Mouse (Mus musculus) brain, adult 10 weeks (tissue): Measurements from ENCODE around the gene Armc7. TPM values are rescaled to one million over a fixed set of nuclear protein-coding genes. Genes with fewer than 3 reads are reported as not detected.

ENCODE experiments used
- polyA plus RNA-seq: library from polyadenylated mRNA; stranded (reverse); fragments of 350-450 nt; fragmentation: Illumina TruSeq; extraction: RNeasy Lipid Tissue Mini Kit (QIAGEN cat#74804); gene quantifications from one replicate; pipeline ENCODE4 v1.2.3, GENCODE M21; 2015; ENCODE audit warnings: low read depth, low replicate concordance

Gene Armc7
- 9.9 TPM for polyA plus RNA-seq

DNA sequence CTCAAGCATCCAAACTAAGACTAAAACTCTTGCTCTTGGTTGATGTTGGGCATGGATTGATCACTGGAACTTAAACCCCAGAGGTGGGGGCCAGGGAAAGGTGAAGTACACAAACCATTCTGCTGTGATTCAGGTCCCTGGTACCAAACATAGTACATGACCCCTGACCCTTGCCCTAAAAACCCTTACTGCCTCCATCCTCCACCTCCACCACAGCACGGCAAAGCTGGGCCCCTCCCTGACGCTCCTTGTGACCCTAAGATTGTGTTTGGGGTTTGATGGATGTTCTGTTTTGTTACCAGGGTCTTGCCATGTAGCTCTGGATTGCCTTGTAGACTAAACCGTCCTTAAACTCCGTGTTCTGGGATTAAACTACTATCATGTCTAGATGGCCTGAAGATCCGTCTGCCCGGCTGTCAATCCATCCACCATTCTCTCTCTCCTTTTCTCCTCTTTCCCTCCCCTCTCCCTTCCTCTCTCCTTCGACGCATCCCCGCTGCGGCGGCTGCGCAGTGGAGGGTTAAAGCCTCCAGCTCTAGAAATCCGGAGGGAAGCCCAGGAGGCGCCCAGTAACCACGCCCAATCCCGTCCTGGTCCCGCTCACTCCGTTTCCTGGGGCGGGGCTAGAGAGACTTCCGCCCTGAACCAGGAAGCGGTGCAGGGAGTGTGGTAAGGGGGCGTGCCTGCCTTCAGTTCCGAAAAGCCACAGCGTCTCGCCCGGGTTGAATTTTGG, at the start of gene Armc7:
Armc7 (plus strand) TSS at position 643 of the 733 bp plus-strand sequence.

DNA sequence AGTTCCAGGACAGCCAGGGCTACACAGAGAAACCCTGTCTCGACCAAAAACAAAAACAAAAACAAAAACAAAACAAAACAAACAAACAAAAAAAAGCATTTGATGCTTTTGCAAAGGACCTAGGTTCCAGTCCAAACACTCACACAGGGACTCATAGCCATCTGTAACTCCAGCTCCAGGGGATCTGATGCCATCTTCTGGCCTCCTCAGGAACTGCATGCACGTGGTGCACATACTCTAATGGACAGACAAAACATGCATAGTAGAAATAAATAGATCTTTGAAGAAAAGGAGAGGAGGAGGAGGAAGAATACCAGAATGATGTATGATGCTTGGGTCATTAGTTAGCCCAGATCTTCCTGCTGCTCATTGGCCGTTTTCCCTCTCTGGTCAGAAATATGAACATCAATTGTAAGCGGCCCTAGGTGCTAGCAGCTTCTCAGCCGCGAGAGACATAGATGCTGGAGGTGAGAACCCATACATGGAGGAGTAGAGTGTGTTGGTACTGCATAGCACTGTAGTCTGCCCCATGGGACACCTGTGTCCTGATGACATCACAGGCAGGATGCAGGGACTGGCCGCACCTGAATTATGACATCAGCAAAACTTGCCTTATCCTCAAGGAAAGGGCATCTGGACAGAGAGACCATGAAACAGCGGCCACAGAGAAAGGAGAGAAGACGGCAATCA, 35.4 kb upstream of the Armc7 start, which contains the start of gene Trim80:
Trim80 (plus strand) TSS at position 640 of the 690 bp plus-strand sequence.

DNA sequence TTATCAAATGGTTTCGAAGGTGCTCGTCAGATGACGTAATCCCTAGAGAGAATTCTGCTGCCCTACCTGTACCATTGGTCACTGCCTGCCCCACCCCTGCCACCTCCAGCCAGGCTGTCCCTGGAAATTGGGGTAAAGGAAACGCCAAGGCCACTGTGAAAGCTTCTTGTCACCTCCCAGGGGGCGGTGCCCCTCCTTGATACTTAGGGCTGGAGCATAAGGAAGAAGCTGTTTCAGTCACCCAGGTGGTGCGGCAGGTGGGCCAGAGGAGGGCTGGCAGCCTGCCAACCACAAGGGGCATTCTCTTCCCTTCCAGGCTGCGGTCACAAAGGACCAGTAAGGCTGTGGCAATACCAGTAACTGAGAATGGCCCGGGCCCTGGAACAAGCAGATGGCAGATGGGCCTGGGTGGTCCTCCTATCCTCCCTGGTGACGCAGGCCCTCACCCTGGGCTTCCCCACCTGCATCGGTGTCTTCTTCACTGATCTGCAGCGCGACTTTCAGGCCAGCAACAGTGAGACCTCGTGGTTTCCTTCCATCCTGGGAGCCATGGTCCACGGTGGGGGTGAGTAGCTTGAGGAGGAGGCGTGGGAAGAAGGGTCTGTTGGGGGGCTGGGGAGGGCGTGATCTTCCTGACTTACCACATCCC, 13.1 kb upstream of the Armc7 start, which contains the start of gene Slc16a5:
Slc16a5 (plus strand) TSS at position 232 of the 649 bp plus-strand sequence.

DNA sequence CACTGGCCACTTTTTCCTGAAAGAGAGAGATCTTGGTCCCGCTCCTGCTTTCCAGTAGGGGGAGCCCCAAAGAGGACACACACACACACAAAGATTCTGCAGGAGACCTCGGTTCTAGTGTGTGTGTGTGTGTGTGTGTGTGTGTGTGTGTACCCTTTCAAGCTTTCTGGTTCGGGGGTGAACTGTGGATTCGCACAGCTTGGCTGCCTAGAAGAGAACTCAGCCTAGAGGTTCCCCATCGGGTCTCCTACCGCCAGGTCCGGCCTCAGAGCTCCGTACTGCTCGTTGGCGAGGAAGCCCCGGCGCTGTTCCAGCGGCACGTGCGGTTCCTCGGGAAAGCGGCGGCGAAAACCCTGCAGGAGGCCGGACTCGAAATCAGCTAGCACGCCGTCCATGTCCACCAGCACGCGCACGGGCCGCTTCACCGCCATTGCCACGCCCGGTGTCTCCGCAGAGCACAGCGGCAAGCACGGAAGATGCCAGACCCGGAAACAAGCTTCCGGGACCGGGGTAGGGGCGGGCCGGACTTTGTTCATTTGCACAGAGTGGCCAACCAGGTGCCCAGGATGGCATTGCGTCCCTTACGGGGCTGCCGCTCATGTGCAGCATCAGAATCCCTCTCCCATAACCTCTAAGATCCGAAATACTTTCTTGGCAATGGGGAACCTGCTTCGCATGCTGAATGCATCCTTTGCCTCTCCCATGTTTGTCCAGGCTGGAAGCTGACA, 16.1 kb downstream of the Armc7 start, which contains the start of gene Nt5c:
Nt5c (minus strand) TSS at position 507 of the 728 bp plus-strand sequence.

DNA sequence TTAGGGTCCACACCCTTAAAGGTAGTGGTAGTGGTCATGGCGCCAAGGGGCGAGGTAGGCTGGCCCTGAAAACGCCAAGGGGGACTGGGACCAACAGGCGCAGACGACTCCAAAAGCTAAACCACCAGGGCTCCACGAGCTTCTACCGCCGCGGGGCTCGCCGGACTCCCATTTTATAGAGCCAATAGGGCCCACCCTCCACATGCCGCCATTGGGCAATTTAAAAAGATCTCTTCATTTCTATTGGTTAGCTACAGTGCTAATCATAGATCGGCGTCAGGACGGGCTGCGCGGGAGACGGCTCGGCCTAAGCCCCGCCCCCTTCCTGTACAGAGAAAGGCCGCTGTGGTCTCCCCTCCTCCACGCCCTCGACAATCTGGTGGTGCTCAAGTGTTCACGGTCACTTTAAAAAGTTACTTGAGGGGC, 38.8 kb downstream of the Armc7 start, which contains the start of gene Jpt1:
Jpt1 (minus strand) TSS at position 150 of the 426 bp plus-strand sequence.

DNA sequence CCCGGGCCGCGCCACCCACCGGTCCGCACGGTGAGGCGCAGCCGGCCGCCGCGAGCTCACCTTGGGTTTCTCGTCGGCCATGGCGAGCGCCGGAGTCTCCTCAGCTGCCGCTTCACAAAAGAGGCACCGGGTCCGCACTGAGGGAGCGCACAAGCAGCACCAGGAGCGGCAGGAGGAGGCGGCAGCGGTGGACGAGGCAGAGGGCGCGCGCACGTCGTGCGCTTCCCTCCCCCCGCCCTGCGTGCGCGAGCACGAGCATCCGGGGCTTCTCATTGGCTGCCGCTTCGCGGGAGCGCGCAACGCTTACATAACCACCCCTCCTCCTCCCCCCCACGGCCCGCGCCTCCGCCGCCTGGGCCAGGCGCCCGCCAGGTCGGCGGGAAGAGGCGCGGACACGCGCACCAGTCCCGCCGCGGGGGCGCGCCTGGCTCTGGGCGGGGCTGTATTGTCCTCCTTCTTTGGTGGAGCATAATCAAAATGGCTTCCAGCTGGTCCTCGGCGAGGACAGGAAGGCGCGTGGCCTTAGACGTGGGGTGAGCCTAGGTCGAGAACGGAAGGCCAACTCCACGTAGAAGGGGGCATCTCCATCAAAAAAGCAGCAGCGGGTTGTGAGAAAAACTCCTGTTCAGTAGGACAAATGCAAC, 60.7 kb downstream of the Armc7 start, which contains the start of gene Sumo2:
Sumo2 (minus strand) TSS at position 239 of the 644 bp plus-strand sequence.

Other genes with a start within 250 kb of the Armc7 start
- gene Grin2c, start 208.4 kb upstream of the Armc7 start, polyA plus RNA-seq = 23.0 TPM
- gene Fdxr, start 198.6 kb upstream of the Armc7 start, polyA plus RNA-seq = 20.1 TPM
- gene Fads6, start 178.0 kb upstream of the Armc7 start, polyA plus RNA-seq = 19.8 TPM
- 0.85 TPM for gene Otop2, start 168.5 kb upstream of the Armc7 start, polyA plus RNA-seq
- gene Ush1g, start 153.6 kb upstream of the Armc7 start, polyA plus RNA-seq = 0.39 TPM
- gene Otop3, start 140.9 kb upstream of the Armc7 start, polyA plus RNA-seq = not detected
- gene Hid1, start 107.9 kb upstream of the Armc7 start, polyA plus RNA-seq = 75.8 TPM
- 13.6 TPM for gene Cdr2l, start 93.8 kb upstream of the Armc7 start, polyA plus RNA-seq
- gene Mrpl58, start 71.9 kb upstream of the Armc7 start, polyA plus RNA-seq = 127 TPM
- 1,061 TPM for gene Atp5h, start 55.7 kb upstream of the Armc7 start, polyA plus RNA-seq
- 73.5 TPM for gene Kctd2, start 55.5 kb upstream of the Armc7 start, polyA plus RNA-seq
- gene Trim80, start 35.1 kb upstream of the Armc7 start, polyA plus RNA-seq = not detected
- gene Slc16a5, start 13.2 kb upstream of the Armc7 start, polyA plus RNA-seq = not detected
- 93.6 TPM for gene Nt5c, start 16.2 kb downstream of the Armc7 start, polyA plus RNA-seq
- 108 TPM for gene Jpt1, start 38.7 kb downstream of the Armc7 start, polyA plus RNA-seq
- gene Sumo2, start 60.6 kb downstream of the Armc7 start, polyA plus RNA-seq = 430 TPM
- 49.1 TPM for gene Nup85, start 88.8 kb downstream of the Armc7 start, polyA plus RNA-seq
- gene Mrps7, start 128.3 kb downstream of the Armc7 start, polyA plus RNA-seq = 69.8 TPM
- gene Gga3, start 128.4 kb downstream of the Armc7 start, polyA plus RNA-seq = 44.8 TPM
- gene Mif4gd, start 137.3 kb downstream of the Armc7 start, polyA plus RNA-seq = 27.5 TPM
- 64.2 TPM for gene Slc25a19, start 152.6 kb downstream of the Armc7 start, polyA plus RNA-seq
- 134 TPM for gene Grb2, start 232.9 kb downstream of the Armc7 start, polyA plus RNA-seq